Mouse (Mus musculus): Measurements from ENCODE around the gene Hk1. TPM values are rescaled to one million over a fixed set of nuclear protein-coding genes. Genes with fewer than 3 reads are reported as not detected.

The Hk1 gene
- polyA plus RNA-seq, 1 experiment from 2014 or later: 28.2 TPM

DNA sequence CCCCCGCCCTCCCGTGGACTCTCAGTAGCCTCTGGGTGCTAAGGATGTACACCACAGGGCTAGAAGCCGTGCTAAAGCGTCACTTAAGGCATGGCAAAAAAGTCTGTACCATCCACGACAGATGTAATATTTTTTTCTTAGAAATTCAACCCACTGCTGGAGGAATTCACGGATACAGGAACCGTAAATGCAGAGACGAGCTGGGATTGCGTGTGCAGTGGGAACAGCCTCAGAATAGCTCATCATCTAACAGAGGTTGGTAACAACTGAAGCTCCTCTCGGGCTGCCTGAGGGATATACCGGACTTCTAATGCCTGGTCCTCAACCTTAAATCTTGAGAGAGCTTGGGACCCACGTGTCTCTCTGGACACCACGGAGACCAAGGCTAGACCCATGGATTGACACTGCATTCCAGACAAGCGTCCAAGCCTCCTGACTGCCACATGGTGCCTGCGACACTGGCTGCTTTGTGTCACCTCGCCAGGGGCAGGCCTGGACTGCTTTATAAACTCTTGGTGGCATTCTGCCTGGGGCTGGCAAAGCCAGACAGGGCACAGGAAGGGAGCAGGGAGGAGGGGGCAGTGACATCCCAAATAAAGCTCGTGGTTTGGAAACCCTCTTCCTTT lies 23.5 kb downstream of the Hk1 start:
- DNase-seq (ENCODE audit: low spot score) (no peak), ATAC-seq (replicated peaks; ENCODE audit: low FRiP score) (no peak)
- H3K9ac ChIP-seq (ENCODE audit: low read length): no peak overlapping the region
- H3K27ac ChIP-seq (ENCODE audit: low read depth, low read length): no peak overlapping the region
- WGBS: 83% methylated on average over 17 of the region's 17 CpGs
- H3K4me1 ChIP-seq (replicated peaks; ENCODE audit: control insufficient read depth, insufficient read depth, low read length): no peaks in the 10 kb centered on the region
- no peaks in the 10 kb centered on the region for H3K9me3 ChIP-seq (ENCODE audit: control insufficient read depth, low read length)
- H3K36me3 ChIP-seq (ENCODE audit: control insufficient read depth, insufficient read depth, low read length): no peaks in the 10 kb centered on the region
- H3K4me2 ChIP-seq (ENCODE audit: low read depth, low read length, severe bottlenecking): no peak overlapping the region
- no peaks in the 10 kb centered on the region for H3K27me3 ChIP-seq (ENCODE audit: control insufficient read depth, insufficient read depth, low read length)
- no peak overlapping the region for H3K4me3 ChIP-seq (ENCODE audit: low read depth, low read length)

DNA sequence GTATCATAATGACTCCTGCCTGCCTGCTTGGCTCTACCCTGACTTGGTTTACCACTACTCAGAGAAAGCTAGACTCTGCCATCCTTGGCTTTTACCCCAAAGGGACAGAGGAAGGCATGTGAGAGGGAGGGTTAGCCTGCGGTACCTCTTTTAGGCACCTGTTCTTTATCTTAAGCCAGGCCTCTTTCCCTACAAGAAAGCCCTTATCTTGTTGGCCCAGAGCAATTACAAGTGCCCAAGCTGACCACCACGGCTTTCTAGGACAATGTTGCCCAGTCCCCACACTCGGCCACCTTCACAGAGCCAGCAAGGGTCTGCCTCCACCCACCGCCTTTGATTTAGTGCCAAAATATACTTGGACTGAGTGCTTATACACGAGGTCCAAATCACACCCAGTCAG lies 34.6 kb downstream of the Hk1 start:
- Histone ChIP-seq H3K27me3 (ENCODE audit: control insufficient read depth, insufficient read depth, low read length) (no peaks in the 10 kb centered on the region), H3K9me3 (ENCODE audit: control insufficient read depth, low read length) (no peaks in the 10 kb centered on the region), H3K4me1 (replicated peaks; ENCODE audit: control insufficient read depth, insufficient read depth, low read length) (peaks cover 5% of the 10 kb centered on the region; the same call in 1 of the 2 replicates), H3K27ac (ENCODE audit: low read depth, low read length) (no peak overlapping the region), H3K4me2 (ENCODE audit: low read depth, low read length, severe bottlenecking) (no peak overlapping the region), H3K4me3 (ENCODE audit: low read depth, low read length) (no peak overlapping the region), H3K36me3 (ENCODE audit: control insufficient read depth, insufficient read depth, low read length) (no peaks in the 10 kb centered on the region), H3K9ac (ENCODE audit: low read length) (no peak overlapping the region)
- no peak for DNase-seq (ENCODE audit: low spot score)
- ATAC-seq (replicated peaks; ENCODE audit: low FRiP score): no peak
- WGBS: 83% methylated on average over 5 of the region's 5 CpGs

DNA sequence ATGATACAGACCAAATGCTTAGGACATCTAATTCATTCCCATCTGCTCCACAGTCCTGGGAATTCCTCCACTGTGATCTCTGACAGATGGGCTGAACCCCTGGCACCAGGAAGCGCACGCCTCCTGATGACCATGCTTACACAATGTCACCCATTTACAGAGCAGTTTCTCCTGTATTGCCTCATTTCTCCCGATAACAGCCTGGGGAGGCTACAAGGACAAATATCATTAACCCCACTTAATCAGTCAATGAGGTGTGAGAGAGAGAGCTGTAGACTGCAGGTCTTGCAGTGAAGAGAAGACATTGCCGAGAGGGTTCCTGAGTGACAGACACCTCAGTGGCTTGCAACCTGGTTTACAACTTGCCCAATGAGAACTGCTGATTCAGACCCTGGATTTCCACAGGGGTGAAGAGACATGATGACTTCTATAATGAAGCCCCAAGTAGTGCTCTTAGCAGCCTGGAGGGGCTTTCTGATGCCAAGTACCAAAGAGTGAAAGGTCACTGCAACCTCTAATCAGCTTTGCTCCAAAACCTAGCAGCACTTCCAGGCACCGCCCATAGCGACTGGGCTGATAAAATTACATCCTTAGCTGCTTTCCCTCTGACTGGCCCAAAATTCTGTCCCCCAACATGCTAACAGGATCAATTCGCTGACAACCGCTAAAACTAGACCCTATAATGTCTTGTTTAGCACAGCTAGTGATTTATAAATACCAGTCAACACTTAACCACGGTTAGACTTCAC lies 35.5 kb downstream of the Hk1 start:
- Histone ChIP-seq H3K9ac (ENCODE audit: low read length) (no peak overlapping the region), H3K27me3 (ENCODE audit: control insufficient read depth, insufficient read depth, low read length) (no peaks in the 10 kb centered on the region), H3K4me3 (ENCODE audit: low read depth, low read length) (no peak overlapping the region), H3K4me1 (replicated peaks; ENCODE audit: control insufficient read depth, insufficient read depth, low read length) (peaks cover 5% of the 10 kb centered on the region; the same call in 1 of the 2 replicates), H3K27ac (ENCODE audit: low read depth, low read length) (no peak overlapping the region), H3K4me2 (ENCODE audit: low read depth, low read length, severe bottlenecking) (no peak overlapping the region), H3K9me3 (ENCODE audit: control insufficient read depth, low read length) (no peaks in the 10 kb centered on the region), H3K36me3 (ENCODE audit: control insufficient read depth, insufficient read depth, low read length) (no peaks in the 10 kb centered on the region)
- WGBS: 84% methylated on average over 9 of the region's 9 CpGs
- ATAC-seq (replicated peaks; ENCODE audit: low FRiP score) (no peak), DNase-seq (ENCODE audit: low spot score) (no peak)

DNA sequence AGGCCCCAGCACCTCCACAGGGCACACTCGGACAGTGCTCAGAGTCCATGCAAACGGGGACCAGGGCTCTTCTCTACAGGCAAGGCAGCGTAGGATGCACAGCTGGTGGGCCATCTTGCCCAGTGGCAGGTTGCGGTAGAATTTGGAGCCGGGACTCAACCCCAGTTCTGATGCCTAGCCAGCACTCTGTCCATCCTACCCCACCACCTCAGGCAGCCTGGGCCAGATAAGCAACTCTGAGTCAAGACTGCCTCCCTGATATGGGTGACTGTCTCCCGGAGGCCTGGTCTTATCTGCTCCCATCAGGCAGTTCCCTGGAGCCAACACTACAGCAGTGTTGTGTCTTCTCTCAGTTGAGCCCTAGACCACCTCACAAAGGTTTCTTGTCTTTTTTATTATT lies 37.2 kb downstream of the Hk1 start:
- Histone ChIP-seq H3K4me1 (replicated peaks; ENCODE audit: control insufficient read depth, insufficient read depth, low read length) (peaks cover 11% of the 10 kb centered on the region; the same call in 1 of the 2 replicates), H3K4me2 (ENCODE audit: low read depth, low read length, severe bottlenecking) (no peak overlapping the region), H3K27ac (ENCODE audit: low read depth, low read length) (no peak overlapping the region), H3K4me3 (ENCODE audit: low read depth, low read length) (no peak overlapping the region), H3K36me3 (ENCODE audit: control insufficient read depth, insufficient read depth, low read length) (no peaks in the 10 kb centered on the region), H3K27me3 (ENCODE audit: control insufficient read depth, insufficient read depth, low read length) (no peaks in the 10 kb centered on the region), H3K9me3 (ENCODE audit: control insufficient read depth, low read length) (no peaks in the 10 kb centered on the region), H3K9ac (ENCODE audit: low read length) (no peak overlapping the region)
- WGBS: 94% methylated on average over 6 of the region's 6 CpGs
- ATAC-seq (replicated peaks; ENCODE audit: low FRiP score): no peak
- DNase-seq (ENCODE audit: low spot score): no peak

DNA sequence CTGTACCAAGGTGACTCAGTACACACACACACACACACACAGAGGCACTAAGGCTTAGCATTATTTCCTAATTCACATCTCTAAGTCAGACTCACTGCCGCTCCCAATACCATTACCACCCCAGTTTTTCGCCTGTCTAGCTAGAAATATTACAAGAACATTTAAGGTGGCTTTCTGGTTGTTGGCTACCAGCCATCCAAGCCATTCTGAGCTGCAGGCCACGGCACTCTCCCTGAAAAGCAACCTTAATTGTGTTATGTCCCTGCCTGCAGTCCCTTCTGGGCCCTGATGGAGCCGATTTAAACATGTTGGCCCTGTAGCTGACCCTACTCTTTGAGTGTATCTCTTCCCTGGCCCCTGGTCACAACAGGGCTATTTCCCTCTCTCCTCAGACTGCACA lies 37.8 kb downstream of the Hk1 start:
- no peak for ATAC-seq (replicated peaks; ENCODE audit: low FRiP score)
- Histone ChIP-seq H3K27ac (ENCODE audit: low read depth, low read length) (no peak overlapping the region), H3K4me3 (ENCODE audit: low read depth, low read length) (no peak overlapping the region), H3K27me3 (ENCODE audit: control insufficient read depth, insufficient read depth, low read length) (no peaks in the 10 kb centered on the region), H3K4me2 (ENCODE audit: low read depth, low read length, severe bottlenecking) (no peak overlapping the region), H3K9me3 (ENCODE audit: control insufficient read depth, low read length) (no peaks in the 10 kb centered on the region), H3K9ac (ENCODE audit: low read length) (no peak overlapping the region), H3K36me3 (ENCODE audit: control insufficient read depth, insufficient read depth, low read length) (no peaks in the 10 kb centered on the region), H3K4me1 (replicated peaks; ENCODE audit: control insufficient read depth, insufficient read depth, low read length) (peaks cover 13% of the 10 kb centered on the region; the same call in 1 of the 2 replicates)
- no peak for DNase-seq (ENCODE audit: low spot score)
- 81% methylated on average over 4 of the region's 4 CpGs for WGBS

DNA sequence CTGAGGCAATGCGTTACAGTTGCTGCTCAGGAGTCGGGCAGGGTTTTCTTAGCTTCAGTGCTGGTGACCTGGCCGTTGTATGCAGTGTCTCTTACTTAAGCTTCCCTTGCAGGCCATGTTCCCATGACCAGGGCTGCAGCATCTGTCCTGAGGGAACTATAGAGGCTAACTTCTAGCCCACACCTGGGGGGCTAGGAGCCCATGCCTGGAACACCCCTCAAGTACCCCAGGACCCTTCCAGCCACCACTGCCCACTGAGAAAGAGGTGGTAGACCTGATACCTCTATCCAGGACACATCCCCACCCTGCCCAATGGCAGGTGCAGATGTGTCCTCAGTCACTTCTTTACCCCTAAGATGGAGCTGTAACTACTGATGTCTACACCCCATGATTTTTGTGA lies 38.7 kb downstream of the Hk1 start:
- H3K27me3 ChIP-seq (ENCODE audit: control insufficient read depth, insufficient read depth, low read length): no peaks in the 10 kb centered on the region
- 28% methylated on average over 3 of the region's 3 CpGs for WGBS
- no peak for ATAC-seq (replicated peaks; ENCODE audit: low FRiP score)
- H3K36me3 ChIP-seq (ENCODE audit: control insufficient read depth, insufficient read depth, low read length): no peaks in the 10 kb centered on the region
- DNase-seq (ENCODE audit: low spot score): no peak
- peak overlapping the region; percentile 90 for H3K4me2 ChIP-seq (ENCODE audit: low read depth, low read length, severe bottlenecking)
- peaks cover 18% of the 10 kb centered on the region; the same call in 1 of the 2 replicates for H3K4me1 ChIP-seq (replicated peaks; ENCODE audit: control insufficient read depth, insufficient read depth, low read length)
- H3K4me3 ChIP-seq (ENCODE audit: low read depth, low read length): peak overlapping the region; percentile 64
- H3K27ac ChIP-seq (ENCODE audit: low read depth, low read length): 0 out of 2 replicates have a peak overlapping the region, but pooled peaks have one; percentile 84
- H3K9ac ChIP-seq (ENCODE audit: low read length): peak overlapping the region; percentile 68
- no peaks in the 10 kb centered on the region for H3K9me3 ChIP-seq (ENCODE audit: control insufficient read depth, low read length)

DNA sequence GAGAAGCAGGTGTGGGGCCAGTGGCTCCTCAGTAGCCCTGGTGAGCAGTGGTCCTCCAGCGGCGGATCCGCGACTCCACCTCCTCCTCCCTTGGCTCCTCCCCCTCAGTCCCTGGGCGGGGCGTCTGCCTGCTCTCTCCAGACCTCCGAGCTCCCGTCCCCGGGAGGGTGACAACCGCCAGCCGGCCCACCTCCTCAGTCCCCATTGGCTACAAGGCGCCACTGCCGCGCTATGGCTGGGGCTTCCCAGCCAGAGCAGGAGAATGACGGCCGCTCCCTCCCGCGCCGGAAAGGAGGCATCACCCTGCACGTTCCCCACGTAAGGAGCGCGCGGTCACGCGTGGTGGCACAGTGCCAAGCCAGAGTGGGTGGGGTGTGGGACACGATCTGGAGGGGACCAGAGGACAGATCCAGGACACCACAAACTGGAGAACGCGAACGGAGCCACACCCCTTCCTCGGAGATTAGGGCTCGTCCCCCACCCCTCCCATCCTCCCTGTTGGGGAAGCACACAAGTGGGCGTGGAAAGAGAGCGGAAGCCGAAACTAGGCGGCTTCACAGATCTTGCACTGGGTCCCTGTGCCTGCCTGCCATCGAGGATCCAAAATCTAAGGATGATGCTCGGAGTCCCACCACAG lies 39.5 kb downstream of the Hk1 start:
- Histone ChIP-seq H3K4me3 (ENCODE audit: low read depth, low read length) (peak overlapping the region; percentile 64), H3K4me1 (replicated peaks; ENCODE audit: control insufficient read depth, insufficient read depth, low read length) (peaks cover 21% of the 10 kb centered on the region; the same call in 1 of the 2 replicates), H3K27ac (ENCODE audit: low read depth, low read length) (peak overlapping the region; percentile 84), H3K27me3 (ENCODE audit: control insufficient read depth, insufficient read depth, low read length) (no peaks in the 10 kb centered on the region), H3K9me3 (ENCODE audit: control insufficient read depth, low read length) (no peaks in the 10 kb centered on the region), H3K36me3 (ENCODE audit: control insufficient read depth, insufficient read depth, low read length) (no peaks in the 10 kb centered on the region), H3K4me2 (ENCODE audit: low read depth, low read length, severe bottlenecking) (peak overlapping the region; percentile 90), H3K9ac (ENCODE audit: low read length) (peak overlapping the region; percentile 68)
- DNase-seq (ENCODE audit: low spot score) (peak; percentile 98), ATAC-seq (replicated peaks; ENCODE audit: low FRiP score) (peak; percentile 99)
- WGBS: under 1% methylated on average over 38 of the region's 38 CpGs

DNA sequence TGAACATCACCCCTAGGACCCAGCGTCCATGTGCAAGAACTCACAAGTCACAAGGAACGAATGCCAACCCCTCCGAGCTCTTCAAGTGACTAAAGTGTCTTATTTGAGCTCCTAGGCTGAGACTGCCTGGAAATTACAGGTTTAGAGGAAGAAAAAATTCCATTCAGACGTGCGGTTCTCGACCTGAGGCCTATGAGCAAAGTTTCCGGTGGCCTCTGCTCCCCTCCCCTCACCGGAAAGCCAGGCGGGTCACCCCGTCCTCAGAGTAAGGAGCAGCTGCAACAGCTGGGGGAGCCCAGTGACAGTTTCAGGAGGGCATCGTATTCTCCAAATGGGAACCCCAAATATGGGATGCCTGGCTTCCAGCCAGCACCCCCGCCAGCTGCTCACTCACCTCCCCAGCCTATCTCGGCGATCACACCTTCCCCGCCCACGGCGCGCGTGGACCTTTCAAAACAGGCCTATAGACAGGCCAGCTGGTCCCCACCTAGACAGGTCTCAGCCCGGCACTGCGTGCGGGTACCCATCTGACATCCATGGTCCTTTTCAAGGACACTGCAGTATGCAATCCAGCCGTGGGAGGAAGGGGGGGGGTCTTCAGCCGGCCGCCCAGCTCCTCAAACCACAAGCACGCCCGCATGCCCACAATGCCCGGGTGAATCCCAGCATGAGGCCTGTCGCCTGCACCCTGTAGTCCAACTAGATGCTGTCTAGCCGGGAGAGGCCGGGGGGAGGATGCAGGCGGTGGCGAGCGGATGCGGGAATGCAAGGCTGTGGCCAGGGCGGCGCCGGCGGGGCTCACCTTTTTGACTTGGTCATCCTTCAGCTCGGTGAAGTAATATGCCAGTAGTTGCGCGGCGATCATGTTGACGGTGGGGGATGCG lies 40.3 kb downstream of the Hk1 start:
- no peaks in the 10 kb centered on the region for H3K27me3 ChIP-seq (ENCODE audit: control insufficient read depth, insufficient read depth, low read length)
- H3K4me2 ChIP-seq (ENCODE audit: low read depth, low read length, severe bottlenecking): peak overlapping the region; percentile 90
- no peaks in the 10 kb centered on the region for H3K36me3 ChIP-seq (ENCODE audit: control insufficient read depth, insufficient read depth, low read length)
- H3K4me3 ChIP-seq (ENCODE audit: low read depth, low read length): peak overlapping the region; percentile 64
- H3K4me1 ChIP-seq (replicated peaks; ENCODE audit: control insufficient read depth, insufficient read depth, low read length): peaks cover 25% of the 10 kb centered on the region
- 4% methylated on average over 45 of the region's 45 CpGs for WGBS
- H3K9me3 ChIP-seq (ENCODE audit: control insufficient read depth, low read length): no peaks in the 10 kb centered on the region
- H3K9ac ChIP-seq (ENCODE audit: low read length): peak overlapping the region; percentile 68
- no peak overlapping the region for H3K27ac ChIP-seq (ENCODE audit: low read depth, low read length)
- DNase-seq (ENCODE audit: low spot score): no peak
- peak; percentile 62 for ATAC-seq (replicated peaks; ENCODE audit: low FRiP score)

Data from forebrain, embryonic 11.5 days (tissue).